In the genomic region with DNA sequence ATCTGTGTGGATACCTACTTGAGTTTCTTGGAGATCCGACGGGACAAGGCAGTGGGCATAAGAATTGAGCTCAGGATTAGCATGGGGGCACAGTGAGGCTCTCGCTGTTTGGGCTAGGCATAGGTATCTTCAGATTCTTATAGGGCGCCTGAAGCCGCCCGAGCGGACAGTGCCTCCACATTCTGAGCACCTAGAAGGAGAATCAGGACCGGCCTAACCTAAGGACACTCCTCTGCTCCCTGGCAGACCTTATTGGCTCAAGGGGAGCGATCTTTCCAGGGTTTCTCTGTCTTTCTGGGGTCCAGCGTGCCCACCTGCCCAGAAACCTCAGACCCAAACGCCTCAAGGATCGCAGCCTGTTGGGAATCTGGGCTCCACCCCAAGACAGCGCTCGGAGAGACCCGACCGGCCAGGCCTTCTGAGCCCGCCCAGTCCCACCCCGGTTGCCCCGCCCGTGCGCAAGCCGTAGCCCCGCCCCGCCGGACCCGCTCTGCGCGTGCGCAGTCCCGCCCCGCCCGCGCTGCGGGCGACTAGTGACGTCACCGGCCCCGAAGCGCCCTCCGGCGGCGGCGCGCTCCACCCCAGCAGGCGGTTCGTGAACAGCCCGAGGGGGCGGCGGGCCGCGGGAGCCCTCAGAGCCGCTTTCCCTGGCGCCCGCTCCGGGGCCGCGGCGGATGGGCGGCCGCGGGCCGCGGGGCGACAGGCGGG, we compare ENCODE assay signal across 8 mouse cellular contexts. TPM values are rescaled to one million over a fixed set of nuclear protein-coding genes. Genes with fewer than 3 reads are reported as not detected.
DNase-seq lines count a peak whose midpoint lies in the region; ATAC-seq and TF ChIP-seq lines count a peak whose summit lies in the region.

A gene (plus strand): TSS at position 532 of the 708 bp plus-strand sequence.

- H3K9ac ChIP-seq in heart, embryonic 13.5 days = peak within 1 kb of the TSS; percentile 97
- peak within 1 kb of the TSS; percentile 91 for H3K9ac ChIP-seq in liver, embryonic 11.5 days (ENCODE audit: low read depth, low read length)

- WGBS in heart, embryonic 13.5 days = 1% methylated on average over 64 of the region's 65 CpGs
- WGBS in liver, embryonic 11.5 days = 3% methylated on average over 65 of the region's 65 CpGs

- TF ChIP-seq POLR2A in myocyte (IDR thresholded peaks at IDR 0.05; ENCODE audit: insufficient read length, low read depth) = peak; percentile 67

- ATAC-seq in heart, embryonic 13.5 days (ENCODE audit: extremely low read depth, insufficient number of reproducible peaks, low FRiP score, low TSS enrichment) = peak; percentile 92
- ATAC-seq in liver, embryonic 11.5 days (replicated peaks; ENCODE audit: low FRiP score) = peak; percentile 90

- peak within 1 kb of the TSS; percentile 98 for H3K4me3 ChIP-seq in brown adipose tissue, adult 24 weeks (ENCODE audit: insufficient read depth, low read depth, low read length)
- peak within 1 kb of the TSS; percentile 92 for H3K4me3 ChIP-seq in heart, embryonic 13.5 days
- H3K4me3 ChIP-seq in liver, embryonic 11.5 days (ENCODE audit: low read depth, low read length) = peak within 1 kb of the TSS; percentile 95
- H3K4me3 ChIP-seq in myocyte = peak within 1 kb of the TSS; percentile 80

- no peaks in the 10 kb centered on the region for H3K27me3 ChIP-seq in heart, embryonic 13.5 days (replicated peaks)
- H3K27me3 ChIP-seq in liver, embryonic 11.5 days (replicated peaks; ENCODE audit: control insufficient read depth, insufficient read depth, low read length) = no peaks in the 10 kb centered on the region
- no peaks in the 10 kb centered on the region for H3K27me3 ChIP-seq in myocyte (ENCODE audit: control insufficient read depth, insufficient read depth, insufficient read length)

- peak; percentile 96 for DNase-seq in CD4-positive, CD25-positive, alpha-beta regulatory T cell, adult 2 months (ENCODE audit: low read depth, low spot score)
- DNase-seq in fibroblast of lung, adult 2 months (ENCODE audit: low read depth) = peak; percentile 60
- peak; percentile 97 for DNase-seq in kidney, postnatal 10 days
- peak; percentile 94 for DNase-seq in liver, embryonic 11.5 days (ENCODE audit: low spot score)
- DNase-seq in spleen, postnatal 4 days (ENCODE audit: low spot score in 2 of 2) = peak; percentile 97 to 100

- H3K9me3 ChIP-seq in heart, embryonic 13.5 days = no peaks in the 10 kb centered on the region
- H3K9me3 ChIP-seq in liver, embryonic 11.5 days (ENCODE audit: control insufficient read depth, low read length) = no peaks in the 10 kb centered on the region

- peaks cover 22% of the 10 kb centered on the region for H3K36me3 ChIP-seq in heart, embryonic 13.5 days
- H3K36me3 ChIP-seq in liver, embryonic 11.5 days (ENCODE audit: control insufficient read depth, insufficient read depth, low read length) = 0 out of 2 replicates have a peak, but pooled peaks cover 3% of the 10 kb centered on the region
- peaks cover 6% of the 10 kb centered on the region for H3K36me3 ChIP-seq in myocyte (ENCODE audit: control insufficient read depth, insufficient read depth)

- H3K27ac ChIP-seq in brown adipose tissue, adult 24 weeks (replicated peaks; ENCODE audit: low read depth, low read length) = peak within 1 kb of the TSS; percentile 87
- peak within 1 kb of the TSS; percentile 70 for H3K27ac ChIP-seq in heart, embryonic 13.5 days (replicated peaks)
- H3K27ac ChIP-seq in liver, embryonic 11.5 days (ENCODE audit: low read depth, low read length) = peak within 1 kb of the TSS; percentile 54

- H3K4me2 ChIP-seq in heart, embryonic 13.5 days = peak within 1 kb of the TSS; percentile 98
- peak within 1 kb of the TSS; percentile 98 for H3K4me2 ChIP-seq in liver, embryonic 11.5 days
- H3K4me2 ChIP-seq in myocyte (ENCODE audit: low read depth) = peak within 1 kb of the TSS; percentile 100

- H3K4me1 ChIP-seq in brown adipose tissue, adult 24 weeks (ENCODE audit: control insufficient read depth, insufficient read depth, insufficient read length, low read length) = peaks cover 38% of the 10 kb centered on the region
- peaks cover 35% of the 10 kb centered on the region for H3K4me1 ChIP-seq in heart, embryonic 13.5 days
- peaks cover 24% of the 10 kb centered on the region for H3K4me1 ChIP-seq in liver, embryonic 11.5 days (replicated peaks; ENCODE audit: control insufficient read depth, insufficient read depth, low read length)

- peak within 1 kb of the TSS; percentile 28 for H3ac ChIP-seq in myocyte (ENCODE audit: control insufficient read depth, insufficient read length)

- peaks cover 45% of the 10 kb centered on the region for H3K79me2 ChIP-seq in myocyte (ENCODE audit: control insufficient read depth, insufficient read depth)

TF ChIP-seq in myocyte, 11 proteins besides CTCF, POLR2A, EP300 and RAD21:
- TF ChIP-seq CEBPB (IDR thresholded peaks at IDR 0.05; ENCODE audit: insufficient read depth, poor library complexity, severe bottlenecking) (no peak), TCF12 (IDR thresholded peaks at IDR 0.05; ENCODE audit: insufficient read depth, poor library complexity, severe bottlenecking) (no peak), TCF3 (IDR thresholded peaks at IDR 0.05; ENCODE audit: insufficient read length, low read depth) (no peak), REST (IDR thresholded peaks at IDR 0.05; ENCODE audit: insufficient read depth, insufficient read length) (no peak), MAX (IDR thresholded peaks at IDR 0.05; ENCODE audit: low read depth) (no peak), E2F4 (IDR thresholded peaks at IDR 0.05; ENCODE audit: insufficient read depth) (no peak), MYOG (IDR thresholded peaks at IDR 0.05; ENCODE audit: control insufficient read depth in 1 of 3, insufficient read depth in 1 of 3, insufficient read length in 2 of 3, low read depth in 2 of 3) (peak in 1 of 3 experiments; percentile 41), POLR2AphosphoS2 (IDR thresholded peaks at IDR 0.05; ENCODE audit: insufficient read length, low read depth) (peak; percentile 75), SRF (IDR thresholded peaks at IDR 0.05; ENCODE audit: control insufficient read depth, insufficient read length, low read depth) (no peak), MYOD1 (IDR thresholded peaks at IDR 0.05; ENCODE audit: control insufficient read depth in 1 of 3, insufficient read length in 2 of 3, low read depth in 2 of 3) (no peak), USF1 (IDR thresholded peaks at IDR 0.05; ENCODE audit: low read depth) (no peak)

RNA-seq across cellular contexts. Expression of the gene that starts here (rescaled TPM):
- 19.2 and 20.2 TPM in 2 replicates for polyA plus RNA-seq in brown adipose tissue, adult 24 weeks (2012; ENCODE audit: insufficient read depth, insufficient read length, missing spikeins)
- 2.8 and 2.9 TPM in 2 replicates for polyA plus RNA-seq in heart, embryonic 13.5 days (2015; fragmentation: Nextera tagmentation; extraction: Ambion mirVana)
- polyA plus RNA-seq in liver, embryonic 11.5 days (2014; fragmentation: Nextera tagmentation; extraction: Ambion mirVana) = 7.0 and 11.0 TPM in 2 replicates
- 98.4 TPM for polyA plus RNA-seq in myocyte (2012; fragmentation: generic; extraction: Trizol)

Comparison
In these comparisons a context has a peak if more than half of its experiments do, and no peak if none do; other contexts are left out.
1. Peak in every context shown above with its lines: DNase-seq, ATAC-seq, H3K4me3 ChIP-seq and H3K27ac ChIP-seq.